Mouse (Mus musculus): Measurements from ENCODE around the gene Rnf8.

Gene Rnf8

GRCm38 (mm10) chr17:29623488-29623887 is 8.9 kb downstream of the Rnf8 start:
- no peak for DNase-seq (ENCODE audit: low read depth, low spot score)

- no peak for DNase-seq (ENCODE audit: low read depth, low spot score)
Observed at GRCm38 (mm10) chr17:29627285-29627684, 12.7 kb downstream of the Rnf8 start.

- no peak for DNase-seq (ENCODE audit: low read depth, low spot score)
Observed at GRCm38 (mm10) chr17:29628946-29629345, 14.4 kb downstream of the Rnf8 start.

GRCm38 (mm10) chr17:29629620-29630019 is 15.0 kb downstream of the Rnf8 start:
- DNase-seq (ENCODE audit: low read depth, low spot score): no peak

- DNase-seq (ENCODE audit: low read depth, low spot score): no peak
Observed at GRCm38 (mm10) chr17:29632312-29632711, 17.7 kb downstream of the Rnf8 start.

- no peak for DNase-seq (ENCODE audit: low read depth, low spot score)
Observed at GRCm38 (mm10) chr17:29635492-29635891, 20.9 kb downstream of the Rnf8 start.

- no peak for DNase-seq (ENCODE audit: low read depth, low spot score)
Observed at GRCm38 (mm10) chr17:29636118-29636517, 21.5 kb downstream of the Rnf8 start.

GRCm38 (mm10) chr17:29637377-29637776 is 22.8 kb downstream of the Rnf8 start:
- DNase-seq (ENCODE audit: low read depth, low spot score): no peak

- DNase-seq (ENCODE audit: low read depth, low spot score): no peak
Observed at GRCm38 (mm10) chr17:29637895-29638294, 23.3 kb downstream of the Rnf8 start.

GRCm38 (mm10) chr17:29640971-29641370 is 26.4 kb downstream of the Rnf8 start:
- no peak for DNase-seq (ENCODE audit: low read depth, low spot score)

GRCm38 (mm10) chr17:29642219-29642618 is 27.6 kb downstream of the Rnf8 start:
- no peak for DNase-seq (ENCODE audit: low read depth, low spot score)

GRCm38 (mm10) chr17:29658249-29658648 is 43.7 kb downstream of the Rnf8 start:
- no peak for DNase-seq (ENCODE audit: low read depth, low spot score)

- peak; percentile 94 for DNase-seq (ENCODE audit: low read depth, low spot score)
Observed at GRCm38 (mm10) chr17:29660076-29660761, 45.6 kb downstream of the Rnf8 start, which contains the start of gene Cmtr1. TSS of gene Cmtr1 (plus strand) at chr17:29660595.

- no peak for DNase-seq (ENCODE audit: low read depth, low spot score)
Observed at GRCm38 (mm10) chr17:29660762-29661391, 46.3 kb downstream of the Rnf8 start.

- DNase-seq (ENCODE audit: low read depth, low spot score): no peak
Observed at GRCm38 (mm10) chr17:29662145-29662544, 47.6 kb downstream of the Rnf8 start.

- no peak for DNase-seq (ENCODE audit: low read depth, low spot score)
Observed at GRCm38 (mm10) chr17:29668051-29668986, 53.7 kb downstream of the Rnf8 start.

GRCm38 (mm10) chr17:29669030-29669429 is 54.4 kb downstream of the Rnf8 start:
- DNase-seq (ENCODE audit: low read depth, low spot score): no peak

GRCm38 (mm10) chr17:29669936-29670335 is 55.3 kb downstream of the Rnf8 start:
- no peak for DNase-seq (ENCODE audit: low read depth, low spot score)

- no peak for DNase-seq (ENCODE audit: low read depth, low spot score)
Observed at GRCm38 (mm10) chr17:29671021-29671420, 56.4 kb downstream of the Rnf8 start.

- DNase-seq (ENCODE audit: low read depth, low spot score): no peak
Observed at GRCm38 (mm10) chr17:29673325-29673724, 58.7 kb downstream of the Rnf8 start.

GRCm38 (mm10) chr17:29678526-29678925 is 63.9 kb downstream of the Rnf8 start:
- DNase-seq (ENCODE audit: low read depth, low spot score): no peak

Data from retina, postnatal 7 days (tissue).